Mouse (Mus musculus) CH12.LX (cell line): ENCODE measurements around the gene Mrps33. TPM values are rescaled to one million over a fixed set of nuclear protein-coding genes. Genes with fewer than 3 reads are reported as not detected.

ENCODE experiments used
- DNase-seq: peaks from one replicate; pipeline ENCODE4 v3.0.0-alpha.2; 2013; ENCODE audit errors: extremely low read depth
- H3K27ac ChIP-seq: 2 replicates; pipeline ENCODE4 v1.5.1; 2012; ENCODE audit warnings: low read depth, mild to moderate bottlenecking, control low read depth, moderate library complexity; ENCODE audit not compliant: insufficient read depth
- H3K27me3 ChIP-seq: replicated peaks from 2 replicates; pipeline ENCODE3; 2012; ENCODE audit warnings: inconsistent platforms
- H3K36me3 ChIP-seq, 2 experiments: replicated peaks in 1 of 2; 2 replicates each; pipeline versions ENCODE3 to v1.6.1; 2012; ENCODE audit warnings: inconsistent platforms in 1 of 2, low read length in 1 of 2, mild to moderate bottlenecking in 1 of 2, mixed read lengths in 1 of 2, moderate library complexity in 1 of 2; ENCODE audit not compliant: control insufficient read depth in 1 of 2, insufficient read depth in 1 of 2
- H3K4me1 ChIP-seq, 2 experiments: 2 replicates each; pipeline ENCODE4 v1.6.1; 2012; ENCODE audit warnings: inconsistent platforms in 1 of 2, moderate library complexity in 1 of 2; ENCODE audit not compliant: insufficient read depth in 2 of 2, control insufficient read depth in 1 of 2
- H3K4me2 ChIP-seq: 2 replicates; pipeline ENCODE4 v1.6.1; 2012; ENCODE audit warnings: low read depth, mild to moderate bottlenecking, control low read depth; ENCODE audit not compliant: poor library complexity, insufficient read depth, severe bottlenecking
- H3K4me3 ChIP-seq, 3 experiments: fragments of 150-350 bp in 1 of 3; sonication (generic) in 1 of 3; replicated peaks in 1 of 3; 2 replicates each; pipeline versions ENCODE3 to v1.5.1; 2011 to 2012; ENCODE audit warnings: low read depth in 2 of 3, low read length in 2 of 3, mild to moderate bottlenecking in 2 of 3, moderate library complexity in 2 of 3, control low read depth in 1 of 3, improper control_type of control experiment in 1 of 3, inconsistent platforms in 1 of 3, mixed read lengths in 1 of 3; ENCODE audit not compliant: poor library complexity in 1 of 3
- H3K79me2 ChIP-seq: replicated peaks from 2 replicates; pipeline ENCODE4 v1.6.1; 2012; ENCODE audit warnings: mild to moderate bottlenecking, moderate library complexity; ENCODE audit not compliant: control insufficient read depth, poor library complexity, insufficient read depth, severe bottlenecking; ENCODE audit errors: extremely low read depth
- H3K9ac ChIP-seq: 2 replicates; pipeline ENCODE4 v1.6.1; 2012; ENCODE audit warnings: low read depth, mild to moderate bottlenecking, control low read depth, moderate library complexity; ENCODE audit not compliant: insufficient read depth
- H3K9me3 ChIP-seq: replicated peaks from 2 replicates; pipeline ENCODE3; 2012; ENCODE audit warnings: low read length, inconsistent platforms, mixed read lengths
- BHLHE40 ChIP-seq: IDR thresholded peaks from 2 replicates; pipeline ENCODE4 v1.6.1; 2011; ENCODE audit warnings: mild to moderate bottlenecking, low read depth, low read length, improper control_type of control experiment
- CHD2 ChIP-seq: IDR thresholded peaks from 2 replicates; pipeline ENCODE4 v1.6.1; 2011; ENCODE audit warnings: low read length, improper control_type of control experiment
- CTCF ChIP-seq, 2 experiments: IDR thresholded peaks in 1 of 2; conservative IDR thresholded peaks in 1 of 2; 2 replicates each; pipeline ENCODE4 v1.5.1; 2011 to 2012; ENCODE audit warnings: low read depth in 2 of 2, low read length in 2 of 2, improper control_type of control experiment in 1 of 2, inconsistent platforms in 1 of 2, mild to moderate bottlenecking in 1 of 2, moderate library complexity in 1 of 2
- ELF1 ChIP-seq: IDR thresholded peaks from 2 replicates; pipeline ENCODE4 v1.6.1; 2014; ENCODE audit warnings: low read depth, mild to moderate bottlenecking, inconsistent platforms, low read length, improper control_type of control experiment
- EP300 ChIP-seq: IDR thresholded peaks from 2 replicates; pipeline ENCODE4 v1.6.1; 2011; ENCODE audit warnings: low read length, improper control_type of control experiment
- JUN ChIP-seq: IDR thresholded peaks from 2 replicates; pipeline ENCODE4 v1.6.1; 2011; ENCODE audit warnings: low read depth, mild to moderate bottlenecking, low read length, improper control_type of control experiment, moderate library complexity; ENCODE audit not compliant: insufficient read depth
- JUND ChIP-seq: conservative IDR thresholded peaks from 2 replicates; pipeline ENCODE4 v1.6.1; 2011; ENCODE audit warnings: low read depth, low read length, improper control_type of control experiment
- MAFK ChIP-seq: IDR thresholded peaks from 2 replicates; pipeline ENCODE4 v1.6.1; 2011; ENCODE audit warnings: low read length, improper control_type of control experiment; ENCODE audit not compliant: insufficient replicate concordance
- MAX ChIP-seq: IDR thresholded peaks from 2 replicates; pipeline ENCODE4 v1.6.1; 2011; ENCODE audit warnings: low read length, improper control_type of control experiment
- MAZ ChIP-seq: IDR thresholded peaks from 2 replicates; pipeline ENCODE4 v1.6.1; 2012; ENCODE audit warnings: low read depth, mild to moderate bottlenecking, inconsistent platforms, low read length, improper control_type of control experiment, moderate library complexity
- MEF2A ChIP-seq: IDR thresholded peaks from 2 replicates; pipeline ENCODE4 v1.6.1; 2014; ENCODE audit warnings: low read depth, mild to moderate bottlenecking, inconsistent platforms, low read length, improper control_type of control experiment, borderline replicate concordance
- MXI1 ChIP-seq: IDR thresholded peaks from 2 replicates; pipeline ENCODE4 v1.6.1; 2011; ENCODE audit warnings: mild to moderate bottlenecking, low read depth, low read length, improper control_type of control experiment
- NRF1 ChIP-seq: IDR thresholded peaks from 2 replicates; pipeline ENCODE4 v1.6.1; 2014; ENCODE audit warnings: low read depth, mild to moderate bottlenecking, inconsistent platforms, low read length, improper control_type of control experiment, moderate library complexity
- POLR2A ChIP-seq: IDR thresholded peaks from 2 replicates; pipeline ENCODE4 v1.6.1; 2011; ENCODE audit warnings: low read depth, mild to moderate bottlenecking, improper control_type of control experiment, low read length
- RCOR1 ChIP-seq: conservative IDR thresholded peaks from 2 replicates; pipeline ENCODE4 v1.6.1; 2012; ENCODE audit warnings: low read depth, mild to moderate bottlenecking, inconsistent platforms, low read length, improper control_type of control experiment
- SMC3 ChIP-seq: IDR thresholded peaks from 2 replicates; pipeline ENCODE4 v1.6.1; 2011; ENCODE audit warnings: low read depth, low read length, improper control_type of control experiment
- TCF12 ChIP-seq: IDR thresholded peaks from 2 replicates; pipeline ENCODE4 v1.6.1; 2014; ENCODE audit warnings: low read depth, mild to moderate bottlenecking, inconsistent platforms, low read length, improper control_type of control experiment
- UBTF ChIP-seq: IDR thresholded peaks from 2 replicates; pipeline ENCODE4 v1.6.1; 2012; ENCODE audit warnings: low read depth, mild to moderate bottlenecking, inconsistent platforms, low read length, improper control_type of control experiment, moderate library complexity
- USF2 ChIP-seq: conservative IDR thresholded peaks from 2 replicates; pipeline ENCODE4 v1.6.1; 2011; ENCODE audit warnings: low read depth, low read length, improper control_type of control experiment
- ZC3H11A ChIP-seq: IDR thresholded peaks from 2 replicates; pipeline ENCODE4 v1.6.1; 2012; ENCODE audit warnings: low read depth, mild to moderate bottlenecking, inconsistent platforms, low read length, improper control_type of control experiment
- ZMIZ1 ChIP-seq: IDR thresholded peaks from 2 replicates; pipeline ENCODE4 v1.6.1; 2012; ENCODE audit warnings: low read depth, mild to moderate bottlenecking, inconsistent platforms, low read length, improper control_type of control experiment
- dilution Hi-C: fragments of 300-500 bp; cut with MboI; formaldehyde crosslinking; loops from 2 replicates; pipeline ENCODE4 v1.14.3; 2020; ENCODE audit warnings: low sequenced_read_pairs; ENCODE audit not compliant: extremely low pct_unique_long_range_greater_than_20kb, extremely low pct_ligation_motif_present
- in situ Hi-C: fragments of 300-500 bp; cut with MboI; formaldehyde crosslinking; loops from 3 replicates; pipeline ENCODE4 v1.14.3; 2019; ENCODE audit warnings: low sequenced_read_pairs, low pct_ligation_motif_present, low pct_unique_long_range_greater_than_20kb, mixed read lengths
- polyA plus RNA-seq: library from polyadenylated mRNA; unstranded; fragments of >175 nt; gene quantifications from 2 replicates; pipeline ENCODE4 v1.2.1, GENCODE M21; 2012; ENCODE audit warnings: low read depth; ENCODE audit not compliant: insufficient read length
- total RNA-seq, 2 experiments: library from RNA; depleted of rRNA; stranded (reverse); fragments of 300-350 nt in 1 of 2; fragments of >200 nt in 1 of 2; gene quantifications; 2 replicates each; pipeline ENCODE4 v1.2.3; 2012 to 2014

Mrps33 gene
- total and polyA plus RNA-seq, 3 experiments: 138 to 346 (median 166) TPM

GRCm38 (mm10) chr6:39808511-39808910 is 2.3 kb downstream of the Mrps33 start:
- Histone ChIP-seq H3K4me2 (no peak overlapping the region), H3K9me3 (no peaks in the 10 kb centered on the region), H3K4me1 (peaks cover 0 to 17% of the 10 kb centered on the region in 2 experiments; a peak in 2 of 4 replicates), H3K79me2 (peaks cover 13% of the 10 kb centered on the region), H3K27ac (no peak overlapping the region), H3K36me3 (peaks cover 4 to 33% of the 10 kb centered on the region in 2 experiments), H3K4me3 (no peak overlapping the region), H3K27me3 (no peaks in the 10 kb centered on the region), H3K9ac (no peak overlapping the region)
- no peak for DNase-seq
- in situ Hi-C loops (no loop called here), dilution Hi-C loops (no loop called here)
- TF ChIP-seq ZC3H11A (no peak), ELF1 (no peak), JUN (no peak), RCOR1 (no peak), BHLHE40 (no peak), CHD2 (no peak), MEF2A (no peak), MAFK (no peak), MAX (no peak), EP300 (no peak), NRF1 (no peak), POLR2A (no peak), TCF12 (no peak), USF2 (no peak), MAZ (no peak)

GRCm38 (mm10) chr6:39807050-39807560 is 3.7 kb downstream of the Mrps33 start:
- dilution Hi-C loops (no loop called here), in situ Hi-C loops (no loop called here)
- peaks cover 0 to 17% of the 10 kb centered on the region in 2 experiments; a peak in 2 of 4 replicates for H3K4me1 ChIP-seq
- H3K4me2 ChIP-seq: no peak overlapping the region
- H3K27me3 ChIP-seq: no peaks in the 10 kb centered on the region
- no peak overlapping the region for H3K4me3 ChIP-seq
- no peaks in the 10 kb centered on the region for H3K9me3 ChIP-seq
- H3K36me3 ChIP-seq: peaks cover 9 to 42% of the 10 kb centered on the region in 2 experiments
- no peak overlapping the region for H3K9ac ChIP-seq
- DNase-seq: no peak
- no peak for TF ChIP-seq MAX
- H3K27ac ChIP-seq: no peak overlapping the region
- H3K79me2 ChIP-seq: peaks cover 13% of the 10 kb centered on the region

GRCm38 (mm10) chr6:39806336-39806735 is 4.5 kb downstream of the Mrps33 start:
- no peak for DNase-seq

More at GRCm38 (mm10) chr6:39806336-39806735, 4.5 kb downstream of the Mrps33 start:
- dilution Hi-C loops: no loop called here
- H3K4me2 ChIP-seq: no peak overlapping the region
- H3K27me3 ChIP-seq: no peaks in the 10 kb centered on the region
- in situ Hi-C loops: no loop called here
- H3K9me3 ChIP-seq: no peaks in the 10 kb centered on the region
- peaks cover 10 to 47% of the 10 kb centered on the region in 2 experiments for H3K36me3 ChIP-seq
- H3K4me1 ChIP-seq: peaks cover 0 to 17% of the 10 kb centered on the region in 2 experiments; a peak in 2 of 4 replicates
- no peak overlapping the region for H3K27ac ChIP-seq
- H3K4me3 ChIP-seq: no peak overlapping the region
- peaks cover 13% of the 10 kb centered on the region for H3K79me2 ChIP-seq
- H3K9ac ChIP-seq: no peak overlapping the region
- TF ChIP-seq MAX (no peak), MEF2A (no peak), CTCF (conservative IDR thresholded peaks at IDR 0.05 in 1 of 2, IDR thresholded peaks at IDR 0.05 in 1 of 2; ENCODE audit: low read depth in 2 of 2, low read length in 2 of 2) (no peak), TCF12 (no peak), ZMIZ1 (no peak), EP300 (no peak), JUND (no peak), UBTF (no peak), NRF1 (no peak), MXI1 (no peak), SMC3 (no peak)
